Mouse (Mus musculus) granulocyte monocyte progenitor cell, adult 5-6 weeks (primary cell): ENCODE data around the gene Atf7ip2. TPM values are rescaled to one million over a fixed set of nuclear protein-coding genes. Genes with fewer than 3 reads are reported as not detected.

Source experiments
- ATAC-seq: replicated peaks from 2 replicates; pipeline ENCODE4 v1.8.0; 2016; ENCODE audit warnings: mild to moderate bottlenecking, moderate TSS enrichment, inconsistent platforms; ENCODE audit not compliant: poor library complexity, severe bottlenecking
- total RNA-seq, 2 experiments: library from RNA; stranded (forward) in 1 of 2; stranded (reverse) in 1 of 2; fragments of 200-712, 200-1000 nt in 1 of 2; fragments of >200 nt in 1 of 2; fragmentation: Nextera tagmentation in 1 of 2; gene quantifications; 2 replicates each; pipeline ENCODE4 v1.2.3; 2014 to 2017

Gene Atf7ip2
- total RNA-seq, 2 experiments from 2014 or later, result not detected

GRCm38 (mm10) chr16:10286513-10287268, 94.2 kb downstream of the Atf7ip2 start:
- peak; percentile 91 for ATAC-seq

DNA sequence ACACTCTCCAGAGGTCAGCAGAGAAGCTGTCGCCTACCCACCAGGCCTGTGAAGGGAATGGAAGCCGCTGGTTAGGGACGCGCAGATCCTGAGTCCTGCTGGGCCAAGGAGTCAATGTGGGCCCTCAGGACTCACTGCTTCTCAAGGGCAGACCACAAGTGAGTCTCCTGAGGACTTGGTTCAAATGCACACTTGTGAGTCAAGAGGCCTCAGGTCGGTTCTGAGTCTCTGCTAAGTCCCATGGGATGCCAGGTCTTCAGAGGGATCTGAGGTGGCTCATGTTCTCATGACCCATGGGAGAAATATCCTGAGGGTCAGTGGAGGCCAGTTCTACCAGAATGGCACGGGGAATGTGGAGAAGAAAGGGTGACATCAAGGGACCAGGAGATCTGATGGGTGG, 95.6 kb downstream of the Atf7ip2 start:
- ATAC-seq, result no peak

DNA sequence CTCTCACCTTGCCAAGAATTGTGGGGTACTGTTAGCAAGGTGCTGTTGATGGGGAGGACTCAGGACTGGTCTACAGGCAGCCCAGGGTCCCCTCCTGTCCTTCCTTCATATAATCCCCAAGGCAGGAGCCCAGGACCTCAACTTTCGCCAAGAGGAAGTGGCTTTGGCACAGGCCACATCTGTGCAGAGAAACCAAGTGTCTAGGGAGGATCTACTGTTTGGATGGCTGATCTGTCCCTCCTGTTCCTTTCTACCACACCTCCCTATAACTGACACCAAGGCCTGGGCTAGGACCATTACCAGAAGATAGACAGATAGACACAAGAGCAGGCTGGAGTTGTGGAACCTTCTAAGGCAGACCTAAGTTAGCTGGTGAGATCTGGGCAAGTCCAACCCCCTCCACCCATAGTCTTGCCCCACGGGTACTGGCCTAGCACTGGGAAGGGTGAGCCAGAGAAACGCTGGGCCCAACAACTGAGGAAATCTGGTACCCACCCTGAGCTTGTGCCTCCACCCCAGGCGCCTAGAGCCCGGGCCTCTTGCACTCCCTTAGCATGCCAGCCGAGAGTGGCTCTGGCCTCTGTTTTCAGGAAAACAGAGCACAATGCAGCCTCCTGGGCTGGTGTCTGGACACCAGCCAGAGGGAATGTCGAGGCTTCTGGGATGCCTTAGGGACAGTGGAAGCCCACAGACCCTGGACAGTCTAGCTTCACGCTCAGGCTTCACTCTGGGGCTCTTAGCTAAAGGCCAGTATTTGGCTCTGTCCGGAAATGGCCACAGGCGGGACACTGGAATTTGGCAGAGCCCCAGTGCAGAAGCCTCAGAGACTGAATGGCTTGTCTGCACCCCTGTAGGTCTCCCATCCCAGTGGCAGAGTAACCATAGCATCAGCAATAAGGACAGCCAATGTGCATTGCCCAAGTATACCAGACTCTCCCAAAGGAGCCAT, 105.5 kb downstream of the Atf7ip2 start:
- ATAC-seq, result no peak; the same call in 1 of the 2 replicates

- ATAC-seq, result no peak
Observed at GRCm38 (mm10) chr16:10299637-10300036, 107.1 kb downstream of the Atf7ip2 start.

DNA sequence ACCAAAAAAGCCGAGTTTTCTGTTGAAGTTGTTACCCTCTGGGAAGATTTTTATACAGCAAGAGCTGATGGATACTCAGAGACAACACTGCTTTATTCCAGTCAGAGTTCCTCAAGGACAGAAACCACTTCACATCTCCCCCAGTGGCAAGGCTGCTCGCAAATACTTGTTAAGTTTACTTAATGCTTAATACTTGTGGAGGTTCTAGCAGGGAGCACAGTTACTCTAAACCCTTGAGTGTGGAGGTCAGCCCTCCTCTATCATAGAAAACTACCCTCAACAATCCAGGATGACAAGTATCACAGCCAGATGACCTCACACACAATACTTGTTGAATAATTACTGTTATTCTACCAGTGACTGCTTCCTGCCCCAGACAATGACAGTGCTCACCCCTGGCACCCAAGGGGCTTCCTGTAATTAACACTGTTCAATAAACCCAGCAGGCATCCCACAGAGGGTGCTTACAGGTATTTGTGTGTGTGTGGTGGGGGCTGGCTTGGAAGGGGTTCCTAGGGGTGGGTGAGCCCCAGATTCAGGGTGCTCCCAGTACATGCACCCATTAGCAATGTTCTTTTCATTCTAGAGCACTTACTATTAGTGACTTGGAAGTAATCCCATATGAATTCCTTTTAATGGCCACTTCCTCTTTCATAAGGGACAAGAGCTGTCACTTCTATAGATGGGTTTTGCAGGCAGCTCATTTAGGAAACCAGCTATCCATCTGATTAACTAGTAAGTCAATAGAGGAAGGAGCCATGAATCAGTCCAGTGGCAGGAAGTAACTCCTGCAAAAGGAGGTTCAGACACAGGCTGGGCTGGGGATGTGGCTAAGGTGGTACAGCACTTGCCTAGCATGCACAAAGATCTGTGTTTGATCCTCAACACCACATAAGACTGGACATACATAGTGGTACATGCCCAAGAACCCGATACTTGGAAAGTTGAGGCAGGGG, 108.0 kb downstream of the Atf7ip2 start:
- peak; percentile 78 for ATAC-seq

Other genes starting within 250 kb of the Atf7ip2 start
- gene Grin2a, start 197.2 kb upstream of the Atf7ip2 start, total RNA-seq (2014; fragmentation: Nextera tagmentation), result not detected in 2 replicates
- gene Grin2a, start 197.2 kb upstream of the Atf7ip2 start, total RNA-seq (2017), result not detected in 2 replicates
- not detected in 2 replicates for gene Rpl39l, start 22.5 kb upstream of the Atf7ip2 start, total RNA-seq (2014; fragmentation: Nextera tagmentation)
- gene Rpl39l, start 22.5 kb upstream of the Atf7ip2 start, total RNA-seq (2017), result 2.6 TPM in 1 of 2 replicates, not detected in the other
- gene Emp2, start 121.3 kb downstream of the Atf7ip2 start, total RNA-seq (2014; fragmentation: Nextera tagmentation), result not detected in 2 replicates
- gene Emp2, start 121.3 kb downstream of the Atf7ip2 start, total RNA-seq (2017), result not detected in 2 replicates
- 0.49 TPM in 1 of 2 replicates, not detected in the other for gene Tekt5, start 202.8 kb downstream of the Atf7ip2 start, total RNA-seq (2014; fragmentation: Nextera tagmentation)
- not detected in 2 replicates for gene Tekt5, start 202.8 kb downstream of the Atf7ip2 start, total RNA-seq (2017)
- 45.9 and 48.0 TPM in 2 replicates for gene Nubp1, start 219.2 kb downstream of the Atf7ip2 start, total RNA-seq (2014; fragmentation: Nextera tagmentation)
- 41.9 and 58.3 TPM in 2 replicates for gene Nubp1, start 219.2 kb downstream of the Atf7ip2 start, total RNA-seq (2017)